Mouse (Mus musculus): Measurements from ENCODE around the gene Slc7a15. TPM values are rescaled to one million over a fixed set of nuclear protein-coding genes. Genes with fewer than 3 reads are reported as not detected.

Slc7a15 gene
- total and polyA plus RNA-seq, 3 experiments, result not detected

- TF ChIP-seq UBTF (IDR thresholded peaks at IDR 0.05; ENCODE audit: borderline replicate concordance, insufficient read depth, low read depth, low read length) (0 out of 2 replicates have a peak, but pooled peaks have one; percentile 70), KAT2A (conservative IDR thresholded peaks at IDR 0.05; ENCODE audit: low read depth, low read length) (no peak), POLR2AphosphoS2 (IDR thresholded peaks at IDR 0.05; ENCODE audit: low read length) (peak; percentile 70; the same call in 1 of the 2 replicates), POLR2AphosphoS5 (IDR thresholded peaks at IDR 0.05; ENCODE audit: borderline replicate concordance, low read depth, low read length) (no peak), MYC (IDR thresholded peaks at IDR 0.05; ENCODE audit: low read depth, low read length) (no peak), RCOR1 (IDR thresholded peaks at IDR 0.05; ENCODE audit: low read depth, low read length) (no peak), MEF2A (IDR thresholded peaks at IDR 0.05; ENCODE audit: extremely low read depth, insufficient replicate concordance, low read depth, low read length, poor library complexity, severe bottlenecking) (peak; percentile 88), HCFC1 (IDR thresholded peaks at IDR 0.05; ENCODE audit: low read depth, low read length) (peak; percentile 21), JUND (IDR thresholded peaks at IDR 0.05; ENCODE audit: low read depth, low read length) (no peak), E2F4 (IDR thresholded peaks at IDR 0.05; ENCODE audit: borderline replicate concordance, low read depth, low read length) (no peak), CHD2 (IDR thresholded peaks at IDR 0.05; ENCODE audit: low read length) (no peak), MAX (IDR thresholded peaks at IDR 0.05; ENCODE audit: low read length) (no peak), USF2 (IDR thresholded peaks at IDR 0.05; ENCODE audit: borderline replicate concordance in 1 of 2, insufficient read depth in 1 of 2, low read depth in 1 of 2, low read length in 2 of 2) (no peak), ZC3H11A (IDR thresholded peaks at IDR 0.05; ENCODE audit: low read depth, low read length) (no peak), SIN3A (IDR thresholded peaks at IDR 0.05; ENCODE audit: low read length) (peak; percentile 58), ZMIZ1 (IDR thresholded peaks at IDR 0.05; ENCODE audit: low read depth, low read length) (peak; percentile 92)
Observed at GRCm38 (mm10) chr12:8499871-8500596, 98.8 kb downstream of the Slc7a15 start, which contains the start of gene Rhob (continued).

- no peaks in the 10 kb centered on the region; a peak in 1 of 4 replicates for H3K36me3 ChIP-seq (ENCODE audit: control insufficient read depth in 1 of 2, insufficient read depth in 2 of 2, low read length in 2 of 2)
- peak overlapping the region; percentile 78 to 91 for H3K4me3 ChIP-seq (ENCODE audit: control insufficient read depth in 1 of 2, insufficient read depth in 1 of 2, low read depth in 2 of 2, low read length in 2 of 2)
- TF ChIP-seq HCFC1 (IDR thresholded peaks at IDR 0.05; ENCODE audit: low read depth, low read length) (no peak), POLR2A (IDR thresholded peaks at IDR 0.05; ENCODE audit: control insufficient read depth in 1 of 2, insufficient read depth in 1 of 2, low read depth in 1 of 2, low read length in 2 of 2, poor library complexity in 1 of 2) (no peak; a peak in 1 of 4 replicates), ETS1 (IDR thresholded peaks at IDR 0.05; ENCODE audit: low read depth, low read length) (no peak), MAZ (IDR thresholded peaks at IDR 0.05; ENCODE audit: low read depth, low read length) (no peak), KAT2A (conservative IDR thresholded peaks at IDR 0.05; ENCODE audit: low read depth, low read length) (no peak), NRF1 (IDR thresholded peaks at IDR 0.05; ENCODE audit: insufficient read depth, low read depth, low read length, poor library complexity, severe bottlenecking) (peak; percentile 44; the same call in 1 of the 2 replicates), MYB (IDR thresholded peaks at IDR 0.05; ENCODE audit: low read depth, low read length) (no peak), TBP (IDR thresholded peaks at IDR 0.05; ENCODE audit: low read depth, low read length) (no peak), CHD1 (IDR thresholded peaks at IDR 0.05; ENCODE audit: low read depth, low read length) (no peak)
- no peaks in the 10 kb centered on the region for H3K9me3 ChIP-seq (replicated peaks; ENCODE audit: insufficient read depth, low read length)
- H3K9ac ChIP-seq (ENCODE audit: control insufficient read depth, low read depth, low read length, poor library complexity, severe bottlenecking), result peak overlapping the region; percentile 65
- DNase-seq (ENCODE audit: low read depth, low spot score), result peak; percentile 58
- no peaks in the 10 kb centered on the region for H3K27me3 ChIP-seq (ENCODE audit: control insufficient read depth in 1 of 2, insufficient read depth in 2 of 2, low read length in 2 of 2)
- H3K27ac ChIP-seq (ENCODE audit: control insufficient read depth, low read depth, low read length), result no peak overlapping the region
- peaks cover 2 to 19% of the 10 kb centered on the region in 2 experiments for H3K4me1 ChIP-seq (ENCODE audit: control insufficient read depth in 1 of 2, insufficient read depth in 2 of 2, low read length in 2 of 2)
- no peaks in the 10 kb centered on the region; the same call in 1 of the 2 replicates for H3K79me2 ChIP-seq (ENCODE audit: control insufficient read depth, insufficient read depth, low read length, poor library complexity)
Observed at GRCm38 (mm10) chr12:8499001-8499870, 99.6 kb downstream of the Slc7a15 start.

Data from MEL (cell line).